Mouse (Mus musculus): ENCODE data around the gene Fkbp5.

GRCm38 (mm10) chr17:28418954-28419353 lies 98.4 kb downstream of the Fkbp5 start:
- no peak for TF ChIP-seq CTCF (IDR thresholded peaks at IDR 0.05; ENCODE audit: insufficient read depth, low read depth, low read length)
- no peak for TF ChIP-seq POLR2A (IDR thresholded peaks at IDR 0.05; ENCODE audit: insufficient read depth, low read depth, low read length)

Measured in olfactory bulb, adult 2 months (tissue).